Mouse (Mus musculus) testis, adult 2 months (tissue): ENCODE measurements around the gene Actg1.

ENCODE experiments used
- CTCF ChIP-seq: fragments of 200-500 bp; IDR thresholded peaks from 2 replicates; pipeline ENCODE4 v1.5.1; 2012; ENCODE audit warnings: low read depth, mild to moderate bottlenecking, inconsistent platforms, low read length, moderate library complexity; ENCODE audit not compliant: control insufficient read depth, insufficient read depth, insufficient replicate concordance
- POLR2A ChIP-seq: fragments of 200-500 bp; IDR thresholded peaks from 2 replicates; pipeline ENCODE4 v1.6.1; 2012; ENCODE audit warnings: low read depth, mild to moderate bottlenecking, inconsistent platforms, low read length, moderate library complexity; ENCODE audit not compliant: control insufficient read depth

DNA sequence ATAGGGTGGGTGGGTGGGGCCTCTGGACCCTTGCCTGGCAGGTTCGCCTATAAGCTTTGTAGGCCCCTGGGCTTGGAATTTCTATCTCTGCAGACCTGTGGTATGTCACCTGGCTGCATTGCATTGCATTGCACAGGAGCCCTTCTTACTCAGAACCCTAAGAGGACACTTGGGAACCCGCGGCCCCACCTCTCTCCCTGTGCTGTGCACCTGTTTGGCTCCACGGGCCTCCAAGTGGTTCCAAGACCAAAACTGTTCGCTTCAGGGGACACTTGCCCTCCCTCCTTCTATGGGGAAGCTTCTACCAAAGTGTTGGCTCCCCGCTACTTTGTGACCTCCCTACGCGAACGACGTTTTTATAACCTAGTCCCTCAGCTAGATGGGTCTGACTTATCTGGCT is 36.8 kb downstream of the Actg1 start:
- TF ChIP-seq POLR2A, result no peak
- no peak for TF ChIP-seq CTCF
